Mouse (Mus musculus): Measurements from ENCODE around the gene Eapp.
A peak's percentile ranks its signal among the peaks of the same experiment; 100 is the strongest.
"Not testable (repeated sequence)": the region's sequence is repeated elsewhere in the genome, so short reads cannot be mapped to it uniquely, and the experiment has no call there.

Eapp gene

DNA sequence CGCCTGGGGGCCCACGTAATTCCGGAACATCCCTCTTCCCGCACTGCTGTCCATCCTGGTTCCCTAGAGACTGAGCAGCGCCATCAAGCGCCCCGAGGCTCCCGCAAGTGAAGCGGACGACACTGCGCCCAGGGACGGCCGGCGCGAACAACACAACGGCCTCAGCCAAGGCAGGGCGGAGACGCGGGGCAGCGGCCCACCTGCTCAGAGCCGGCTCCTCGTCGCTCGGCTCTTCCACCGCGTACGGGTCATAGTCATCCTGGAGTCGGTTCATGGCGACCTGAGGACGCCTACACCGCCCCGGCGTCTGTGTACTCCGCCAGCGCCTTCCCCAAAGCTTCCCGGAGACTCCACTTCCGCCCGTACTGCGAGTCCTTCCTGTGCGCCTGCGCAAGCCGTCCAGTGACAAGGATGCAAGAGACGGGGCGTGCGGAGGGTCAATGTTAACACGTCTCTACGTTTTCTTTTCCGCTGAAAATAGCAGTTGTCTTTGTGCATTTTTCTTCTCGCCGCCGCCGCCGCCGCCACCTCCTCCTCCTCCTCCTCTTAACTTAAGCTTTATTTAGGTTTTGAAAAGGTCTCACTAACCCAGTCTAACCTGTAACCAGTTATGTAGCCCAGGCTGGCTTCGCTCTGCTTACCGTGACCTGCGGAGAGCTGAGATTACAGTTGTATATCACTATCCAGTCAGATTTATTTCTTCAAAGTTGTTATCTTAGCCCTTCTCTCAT, at the start of gene Eapp:
Eapp (minus strand) TSS at position 387 of the 731 bp plus-strand sequence.
- DNase-seq (ENCODE audit: low read depth, low spot score): peak; percentile 92

DNA sequence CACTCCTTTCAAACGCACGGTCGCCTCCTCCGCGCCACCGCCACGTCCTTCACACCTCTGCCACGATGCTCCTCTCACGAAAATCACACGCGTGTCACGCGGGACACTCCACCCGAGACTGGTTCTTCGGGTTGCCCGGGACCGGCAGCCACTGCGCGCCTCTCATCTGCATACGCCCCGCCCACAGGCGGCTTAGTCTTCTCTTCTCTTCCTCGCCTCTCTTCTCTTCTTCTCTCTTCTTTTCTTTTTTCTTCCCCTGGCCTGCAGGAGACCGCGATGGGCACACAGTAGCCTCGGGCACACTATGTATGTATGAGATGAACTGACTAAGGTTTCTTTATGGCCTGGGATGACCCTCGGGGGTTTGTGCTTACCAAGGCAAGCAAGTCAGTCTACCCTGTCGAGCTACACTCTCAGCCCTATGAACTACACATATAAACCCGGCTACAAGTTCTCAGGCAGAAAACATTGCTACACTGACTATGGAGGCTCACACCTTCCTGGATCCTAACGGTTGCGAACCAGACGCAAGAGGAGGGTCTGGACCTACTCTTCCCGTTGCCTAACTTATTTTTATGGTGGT, 43.1 kb upstream of the Eapp start:
- DNase-seq (ENCODE audit: low read depth, low spot score): not testable (repeated sequence)

GRCm38 (mm10) chr12:54737891-54738660, 42.4 kb upstream of the Eapp start:
- DNase-seq (ENCODE audit: low read depth, low spot score): not testable (repeated sequence)

DNA sequence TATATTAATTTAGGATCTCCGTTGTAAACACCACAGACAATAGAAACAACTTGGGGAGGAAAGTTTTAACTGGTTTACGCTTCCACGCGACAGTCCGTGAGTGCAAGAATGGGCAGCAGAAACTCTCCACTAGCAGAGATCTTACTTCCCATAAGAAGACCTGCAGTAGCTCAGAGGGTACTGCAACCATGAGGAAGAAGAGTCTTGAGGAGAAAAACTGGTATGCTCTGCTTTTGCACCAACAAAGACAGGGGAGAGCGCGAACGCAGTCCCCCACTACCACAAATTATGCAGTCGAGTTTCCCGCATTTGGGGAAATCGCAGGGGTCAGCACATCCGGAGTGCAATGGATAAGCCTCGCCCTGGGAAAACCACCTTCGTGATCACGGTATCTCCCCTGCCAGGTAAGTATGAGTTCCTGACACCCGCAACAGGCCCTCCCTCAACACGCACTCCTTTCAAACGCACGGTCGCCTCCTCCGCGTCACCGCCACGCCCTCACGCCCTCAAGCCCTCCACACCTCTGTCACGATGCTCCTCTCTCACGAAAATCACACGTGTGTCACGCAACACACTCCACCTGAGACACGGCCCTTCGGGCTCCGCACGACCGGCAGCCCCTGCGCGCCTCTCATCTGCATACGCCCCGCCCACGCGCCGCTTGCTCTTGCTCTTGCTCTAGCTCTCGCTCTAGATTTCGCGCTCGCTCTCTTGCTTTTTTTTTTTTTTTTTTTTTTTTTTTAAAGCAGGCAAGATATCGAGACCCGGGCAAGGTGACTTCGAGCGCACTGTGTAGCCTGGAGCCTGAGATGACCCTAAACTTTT, 38.8 kb upstream of the Eapp start:
- DNase-seq (ENCODE audit: low read depth, low spot score): not testable (repeated sequence)

DNA sequence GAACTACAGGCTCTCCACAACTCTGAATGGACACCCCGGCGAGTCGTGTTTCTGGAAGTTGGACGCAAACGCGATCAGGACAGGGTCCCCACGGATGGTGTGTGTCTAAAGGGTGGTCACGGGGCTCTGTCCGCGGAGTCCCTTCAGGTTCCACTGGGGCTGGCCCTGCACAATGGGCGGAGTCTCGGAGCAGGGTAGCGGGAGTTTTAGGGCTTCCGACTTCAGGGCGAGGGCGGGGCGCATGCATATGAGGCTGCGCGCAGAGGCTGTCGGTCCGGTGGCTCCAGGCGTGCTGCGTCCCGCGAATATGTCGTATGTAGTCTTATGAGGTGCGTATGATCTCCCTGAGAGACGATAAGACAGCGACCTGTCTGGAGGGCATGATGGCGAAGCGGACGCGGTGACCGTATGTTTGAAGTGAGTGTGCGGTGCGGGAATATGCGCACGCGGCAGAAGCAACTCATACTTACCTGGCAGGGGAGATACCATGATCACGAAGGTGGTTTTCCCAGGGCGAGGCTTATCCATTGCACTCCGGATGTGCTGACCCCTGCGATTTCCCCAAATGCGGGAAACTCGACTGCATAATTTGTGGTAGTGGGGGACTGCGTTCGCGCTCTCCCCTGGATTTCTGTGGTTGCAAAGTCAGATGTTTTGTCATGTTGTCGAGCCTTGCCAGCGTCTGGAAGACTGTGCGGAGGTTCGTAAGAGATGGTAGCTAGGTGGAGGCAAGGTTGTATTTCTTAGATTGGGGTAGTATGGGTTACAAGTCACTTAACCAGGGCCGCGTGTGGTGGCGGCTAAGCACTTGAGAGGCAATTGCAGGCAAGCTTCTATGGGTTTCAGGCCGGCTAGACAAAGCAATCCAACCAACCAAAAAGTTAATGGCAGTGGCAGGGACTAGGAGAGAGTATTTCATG, 33.7 kb upstream of the Eapp start:
- not testable (repeated sequence) for DNase-seq (ENCODE audit: low read depth, low spot score)

DNA sequence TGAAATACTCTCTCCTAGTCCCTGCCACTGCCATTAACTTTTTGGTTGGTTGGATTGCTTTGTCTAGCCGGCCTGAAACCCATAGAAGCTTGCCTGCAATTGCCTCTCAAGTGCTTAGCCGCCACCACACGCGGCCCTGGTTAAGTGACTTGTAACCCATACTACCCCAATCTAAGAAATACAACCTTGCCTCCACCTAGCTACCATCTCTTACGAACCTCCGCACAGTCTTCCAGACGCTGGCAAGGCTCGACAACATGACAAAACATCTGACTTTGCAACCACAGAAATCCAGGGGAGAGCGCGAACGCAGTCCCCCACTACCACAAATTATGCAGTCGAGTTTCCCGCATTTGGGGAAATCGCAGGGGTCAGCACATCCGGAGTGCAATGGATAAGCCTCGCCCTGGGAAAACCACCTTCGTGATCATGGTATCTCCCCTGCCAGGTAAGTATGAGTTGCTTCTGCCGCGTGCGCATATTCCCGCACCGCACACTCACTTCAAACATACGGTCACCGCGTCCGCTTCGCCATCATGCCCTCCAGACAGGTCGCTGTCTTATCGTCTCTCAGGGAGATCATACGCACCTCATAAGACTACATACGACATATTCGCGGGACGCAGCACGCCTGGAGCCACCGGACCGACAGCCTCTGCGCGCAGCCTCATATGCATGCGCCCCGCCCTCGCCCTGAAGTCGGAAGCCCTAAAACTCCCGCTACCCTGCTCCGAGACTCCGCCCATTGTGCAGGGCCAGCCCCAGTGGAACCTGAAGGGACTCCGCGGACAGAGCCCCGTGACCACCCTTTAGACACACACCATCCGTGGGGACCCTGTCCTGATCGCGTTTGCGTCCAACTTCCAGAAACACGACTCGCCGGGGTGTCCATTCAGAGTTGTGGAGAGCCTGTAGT, 23.4 kb upstream of the Eapp start:
- DNase-seq (ENCODE audit: low read depth, low spot score): not testable (repeated sequence)

DNA sequence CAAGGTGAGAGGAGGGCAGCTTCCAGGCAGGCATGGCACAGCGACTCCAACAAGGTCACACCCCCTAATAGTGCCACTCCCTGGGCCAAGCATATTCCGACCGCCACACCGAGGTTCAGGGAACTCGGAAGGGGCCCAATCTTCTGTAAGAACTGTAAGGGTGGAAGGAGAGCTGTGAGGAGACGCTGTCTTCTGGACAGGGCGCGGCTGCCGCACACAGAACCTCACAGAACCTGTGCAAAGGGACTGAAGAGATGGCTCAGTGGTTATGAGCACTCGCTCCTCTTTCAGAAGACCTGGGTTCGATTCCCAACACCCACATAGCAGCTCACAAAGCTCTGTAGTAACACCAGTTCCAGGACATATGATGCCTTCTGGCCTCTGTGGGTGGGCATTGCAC, 21.8 kb upstream of the Eapp start:
- not testable (repeated sequence) for DNase-seq (ENCODE audit: low read depth, low spot score)

DNA sequence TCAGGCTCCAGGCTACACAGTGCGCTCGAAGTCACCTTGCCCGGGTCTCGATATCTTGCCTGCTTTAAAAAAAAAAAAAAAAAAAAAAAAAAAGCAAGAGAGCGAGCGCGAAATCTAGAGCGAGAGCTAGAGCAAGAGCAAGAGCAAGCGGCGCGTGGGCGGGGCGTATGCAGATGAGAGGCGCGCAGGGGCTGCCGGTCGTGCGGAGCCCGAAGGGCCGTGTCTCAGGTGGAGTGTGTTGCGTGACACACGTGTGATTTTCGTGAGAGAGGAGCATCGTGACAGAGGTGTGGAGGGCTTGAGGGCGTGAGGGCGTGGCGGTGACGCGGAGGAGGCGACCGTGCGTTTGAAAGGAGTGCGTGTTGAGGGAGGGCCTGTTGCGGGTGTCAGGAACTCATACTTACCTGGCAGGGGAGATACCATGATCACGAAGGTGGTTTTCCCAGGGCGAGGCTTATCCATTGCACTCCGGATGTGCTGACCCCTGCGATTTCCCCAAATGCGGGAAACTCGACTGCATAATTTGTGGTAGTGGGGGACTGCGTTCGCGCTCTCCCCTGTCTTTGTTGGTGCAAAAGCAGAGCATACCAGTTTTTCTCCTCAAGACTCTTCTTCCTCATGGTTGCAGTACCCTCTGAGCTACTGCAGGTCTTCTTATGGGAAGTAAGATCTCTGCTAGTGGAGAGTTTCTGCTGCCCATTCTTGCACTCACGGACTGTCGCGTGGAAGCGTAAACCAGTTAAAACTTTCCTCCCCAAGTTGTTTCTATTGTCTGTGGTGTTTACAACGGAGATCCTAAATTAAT, 18.3 kb upstream of the Eapp start:
- DNase-seq (ENCODE audit: low read depth, low spot score): not testable (repeated sequence)

DNA sequence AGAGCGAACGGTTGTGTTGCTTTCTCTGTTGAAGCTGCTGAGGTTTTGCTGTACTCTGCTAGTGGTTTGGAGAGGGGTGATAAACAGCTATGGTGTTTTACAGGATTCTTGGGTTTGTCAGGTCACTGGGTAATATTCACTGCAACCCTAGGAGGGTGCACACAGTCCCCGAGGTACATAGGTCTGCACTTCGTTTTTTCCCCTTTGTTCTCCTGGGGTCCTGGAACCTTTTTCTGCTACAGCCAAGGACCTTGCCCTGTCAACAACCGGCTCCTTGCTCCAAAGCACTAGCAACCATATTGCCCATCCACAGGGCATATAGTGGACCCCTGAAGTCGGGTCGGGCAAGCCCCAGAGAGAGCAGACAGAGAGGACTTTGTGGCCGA, 14.8 kb upstream of the Eapp start:
- DNase-seq (ENCODE audit: low read depth, low spot score): not testable (repeated sequence)

DNA sequence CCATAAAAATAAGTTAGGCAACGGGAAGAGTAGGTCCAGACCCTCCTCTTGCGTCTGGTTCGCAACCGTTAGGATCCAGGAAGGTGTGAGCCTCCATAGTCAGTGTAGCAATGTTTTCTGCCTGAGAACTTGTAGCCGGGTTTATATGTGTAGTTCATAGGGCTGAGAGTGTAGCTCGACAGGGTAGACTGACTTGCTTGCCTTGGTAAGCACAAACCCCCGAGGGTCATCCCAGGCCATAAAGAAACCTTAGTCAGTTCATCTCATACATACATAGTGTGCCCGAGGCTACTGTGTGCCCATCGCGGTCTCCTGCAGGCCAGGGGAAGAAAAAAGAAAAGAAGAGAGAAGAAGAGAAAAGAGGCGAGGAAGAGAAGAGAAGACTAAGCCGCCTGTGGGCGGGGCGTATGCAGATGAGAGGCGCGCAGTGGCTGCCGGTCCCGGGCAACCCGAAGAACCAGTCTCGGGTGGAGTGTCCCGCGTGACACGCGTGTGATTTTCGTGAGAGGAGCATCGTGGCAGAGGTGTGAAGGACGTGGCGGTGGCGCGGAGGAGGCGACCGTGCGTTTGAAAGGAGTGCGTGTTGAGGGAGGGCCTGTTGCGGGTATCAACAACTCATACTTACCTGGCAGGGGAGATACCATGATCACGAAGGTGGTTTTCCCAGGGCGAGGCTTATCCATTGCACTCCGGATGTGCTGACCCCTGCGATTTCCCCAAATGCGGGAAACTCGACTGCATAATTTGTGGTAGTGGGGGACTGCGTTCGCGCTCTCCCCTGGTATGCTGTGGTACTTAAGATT, 14.2 kb upstream of the Eapp start:
- not testable (repeated sequence) for DNase-seq (ENCODE audit: low read depth, low spot score)

- no peak for DNase-seq (ENCODE audit: low read depth, low spot score)
Measured at GRCm38 (mm10) chr12:54699394-54699793, 3.7 kb upstream of the Eapp start.

DNA sequence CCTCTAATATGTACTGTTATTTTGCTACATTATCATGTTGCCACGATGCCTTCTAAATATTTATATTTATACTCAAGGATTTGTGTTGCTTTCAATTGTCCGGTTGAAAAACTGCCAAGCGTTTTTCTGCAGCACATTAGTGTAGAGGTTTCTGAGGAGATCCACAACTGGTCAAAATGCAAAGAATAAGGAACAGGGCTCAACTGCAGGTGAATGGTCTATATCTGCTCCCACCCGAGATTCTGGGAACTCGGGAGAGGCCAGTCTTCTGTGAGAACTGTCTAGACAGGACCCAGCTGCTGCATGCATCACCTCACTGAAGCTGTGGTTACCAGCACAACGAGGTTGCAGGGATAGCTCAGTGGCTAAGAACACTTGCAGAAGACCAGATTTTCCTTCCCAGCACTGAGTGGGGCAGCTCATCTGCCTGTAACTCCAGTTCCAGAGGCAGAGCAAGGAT, 2.1 kb upstream of the Eapp start:
- no peak for DNase-seq (ENCODE audit: low read depth, low spot score)

GRCm38 (mm10) chr12:54697003-54697597, 1.4 kb upstream of the Eapp start:
- DNase-seq (ENCODE audit: low read depth, low spot score): peak; percentile 31

- peak; percentile 92 for DNase-seq (ENCODE audit: low read depth, low spot score)
Measured at GRCm38 (mm10) chr12:54696242-54697002, 725 bp upstream of the Eapp start.

DNA sequence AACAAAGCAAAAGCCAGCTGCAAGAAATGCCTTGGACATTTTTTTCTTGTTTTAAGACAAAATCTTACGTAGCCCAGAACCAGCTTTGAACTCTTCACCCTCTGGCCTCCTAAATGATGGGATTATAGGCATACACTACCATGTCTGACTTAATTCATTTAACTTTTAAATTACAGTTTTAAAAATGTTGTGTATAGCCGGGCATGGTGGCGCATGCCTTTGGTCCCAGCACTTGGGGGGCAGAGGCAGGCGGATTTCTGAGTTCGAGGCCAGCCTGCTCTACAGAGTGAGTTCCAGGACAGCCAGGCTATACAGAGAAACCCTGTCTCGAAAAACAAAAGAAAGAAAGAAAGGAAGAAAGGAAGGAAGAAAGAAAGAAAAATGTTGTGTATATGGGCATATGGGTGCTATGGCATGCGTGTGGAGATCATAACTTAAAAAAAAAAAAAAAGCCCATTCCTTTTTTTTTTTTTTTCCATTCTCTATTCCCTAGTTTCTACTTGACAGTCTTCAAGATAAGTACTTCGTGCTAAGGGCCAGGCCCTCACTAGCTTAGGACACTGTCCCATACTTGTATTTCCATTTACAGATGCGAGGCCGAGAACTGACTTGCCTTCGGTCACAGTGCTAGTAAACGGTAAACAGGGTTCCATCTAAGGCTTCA, 718 bp downstream of the Eapp start:
- no peak for DNase-seq (ENCODE audit: low read depth, low spot score)

- no peak for DNase-seq (ENCODE audit: low read depth, low spot score)
Measured at GRCm38 (mm10) chr12:54689082-54689481, 6.6 kb downstream of the Eapp start.
